Mouse (Mus musculus) hindbrain, embryonic 10.5 days (tissue): Measurements from ENCODE around the gene Evi5l. TPM values are rescaled to one million over a fixed set of nuclear protein-coding genes. Genes with fewer than 3 reads are reported as not detected.
A peak's percentile ranks its signal among the peaks of the same experiment; 100 is the strongest.

Source experiments
- DNase-seq: peaks from one replicate; pipeline ENCODE4 v3.0.0-alpha.2; 2017; ENCODE audit warnings: low spot score
- H3K27ac ChIP-seq: fragments of 300-500 bp; sonication (generic); 2 replicates; pipeline ENCODE4 v1.5.1; 2016; ENCODE audit warnings: mild to moderate bottlenecking, moderate library complexity
- H3K27me3 ChIP-seq: fragments of 300-500 bp; sonication (generic); 2 replicates; pipeline ENCODE4 v1.6.1; 2016; ENCODE audit warnings: mild to moderate bottlenecking; ENCODE audit not compliant: poor library complexity, insufficient read depth, severe bottlenecking
- H3K36me3 ChIP-seq: fragments of 300-500 bp; sonication (generic); 2 replicates; pipeline ENCODE4 v1.6.1; 2016; ENCODE audit warnings: mild to moderate bottlenecking, moderate library complexity
- H3K4me1 ChIP-seq: fragments of 300-500 bp; sonication (generic); replicated peaks from 2 replicates; pipeline ENCODE4 v1.6.1; 2016; ENCODE audit warnings: mild to moderate bottlenecking
- H3K4me3 ChIP-seq: fragments of 300-500 bp; sonication (generic); 2 replicates; pipeline ENCODE4 v1.5.1; 2016; ENCODE audit warnings: mild to moderate bottlenecking, moderate library complexity
- H3K9me3 ChIP-seq: fragments of 300-500 bp; sonication (generic); 2 replicates; pipeline ENCODE4 v1.6.1; 2016; ENCODE audit warnings: mild to moderate bottlenecking, moderate library complexity
- WGBS: fragments of 180-500 bp; shearing (Covaris S2); methylation state at CpG from one replicate; pipeline ENCODE4 v1.1.7; 2016; 5-methylcytosine and 5-hydroxymethylcytosine counted together
- polyA plus RNA-seq: library from polyadenylated mRNA; unstranded; fragments of >200 nt; fragmentation: Nextera tagmentation; extraction: Ambion mirVana; gene quantifications from 2 replicates; pipeline ENCODE4 v1.2.1, GENCODE M21; 2016

Evi5l gene
- polyA plus RNA-seq, 1 experiment from 2014 or later = 43.7 TPM

DNA sequence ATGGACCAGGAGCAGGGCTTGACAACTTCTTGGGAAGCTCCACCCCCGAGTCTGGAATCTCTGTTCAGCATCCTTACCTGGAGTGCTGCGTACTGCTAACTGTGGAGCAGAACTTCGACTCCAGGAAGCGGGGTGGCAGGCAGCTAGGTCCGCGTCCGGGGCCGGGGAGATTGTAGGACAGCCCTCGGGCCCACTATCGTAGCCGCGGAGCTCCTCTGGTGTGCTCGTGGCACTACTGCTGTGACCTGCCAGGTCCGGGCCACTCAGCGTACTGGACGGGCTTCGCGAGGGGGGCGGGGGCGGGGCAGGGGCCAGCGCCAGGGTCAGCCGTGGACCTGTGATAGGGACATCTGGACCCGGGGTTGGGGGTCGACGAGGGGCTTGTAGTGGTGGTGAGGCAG is 46.4 kb downstream of the Evi5l start:
- peak overlapping the region; percentile 50 for H3K4me3 ChIP-seq
- H3K9me3 ChIP-seq = peaks cover 4% of the 10 kb centered on the region; the same call in 1 of the 2 replicates
- H3K27me3 ChIP-seq = peaks cover 67% of the 10 kb centered on the region
- H3K36me3 ChIP-seq = peaks cover 31% of the 10 kb centered on the region
- 2% methylated on average over 25 of the region's 25 CpGs for WGBS
- peak; percentile 48 for DNase-seq
- peak overlapping the region; percentile 77 for H3K27ac ChIP-seq
- H3K4me1 ChIP-seq = peaks cover 51% of the 10 kb centered on the region

DNA sequence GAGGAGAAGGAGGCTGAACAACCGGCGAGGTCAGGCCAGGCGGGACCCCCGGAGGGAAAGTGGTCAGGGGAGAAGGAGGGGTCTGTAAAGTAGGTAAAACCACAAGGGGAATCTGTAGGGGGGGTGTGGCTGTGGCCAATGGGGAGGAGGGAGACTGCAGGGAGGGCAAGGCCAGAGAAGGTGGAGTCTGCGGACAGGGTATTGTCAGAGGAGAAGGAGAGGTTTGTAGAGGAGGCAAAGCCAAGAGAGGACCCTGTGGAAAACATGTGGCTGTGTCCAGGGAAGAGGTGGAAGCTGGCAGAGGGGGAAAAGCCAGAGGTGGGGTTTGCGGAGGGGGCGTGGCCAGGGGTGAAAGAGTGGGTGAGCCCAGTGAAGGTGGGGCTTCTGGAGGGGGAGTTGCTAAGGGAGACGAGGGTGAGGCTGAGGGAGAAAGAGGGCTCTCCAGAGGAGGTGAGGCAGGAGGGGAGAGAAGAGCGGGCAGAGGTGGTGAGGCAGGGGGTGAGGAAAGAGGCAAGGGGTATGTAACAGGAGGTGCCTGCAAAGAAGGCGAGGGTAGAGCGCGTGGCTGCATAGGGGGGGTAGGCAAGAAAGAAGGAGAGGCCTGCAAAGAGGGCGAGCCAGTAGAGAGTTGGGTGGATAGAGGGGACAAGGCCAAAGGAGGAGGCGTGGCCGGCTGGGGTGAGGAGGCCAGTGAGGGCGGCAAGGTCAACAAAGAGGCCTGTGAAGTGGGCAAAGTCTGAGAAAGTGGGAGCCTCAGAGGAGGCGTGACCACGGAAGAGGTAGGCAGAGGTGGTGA is 47.0 kb downstream of the Evi5l start:
- Histone ChIP-seq H3K4me3 (peak overlapping the region; percentile 50), H3K4me1 (peaks cover 51% of the 10 kb centered on the region), H3K9me3 (peaks cover 4% of the 10 kb centered on the region; the same call in 1 of the 2 replicates), H3K27ac (peak overlapping the region; percentile 77), H3K27me3 (peaks cover 67% of the 10 kb centered on the region), H3K36me3 (peaks cover 31% of the 10 kb centered on the region)
- peak; percentile 48 for DNase-seq
- WGBS = 2% methylated on average over 18 of the region's 18 CpGs

DNA sequence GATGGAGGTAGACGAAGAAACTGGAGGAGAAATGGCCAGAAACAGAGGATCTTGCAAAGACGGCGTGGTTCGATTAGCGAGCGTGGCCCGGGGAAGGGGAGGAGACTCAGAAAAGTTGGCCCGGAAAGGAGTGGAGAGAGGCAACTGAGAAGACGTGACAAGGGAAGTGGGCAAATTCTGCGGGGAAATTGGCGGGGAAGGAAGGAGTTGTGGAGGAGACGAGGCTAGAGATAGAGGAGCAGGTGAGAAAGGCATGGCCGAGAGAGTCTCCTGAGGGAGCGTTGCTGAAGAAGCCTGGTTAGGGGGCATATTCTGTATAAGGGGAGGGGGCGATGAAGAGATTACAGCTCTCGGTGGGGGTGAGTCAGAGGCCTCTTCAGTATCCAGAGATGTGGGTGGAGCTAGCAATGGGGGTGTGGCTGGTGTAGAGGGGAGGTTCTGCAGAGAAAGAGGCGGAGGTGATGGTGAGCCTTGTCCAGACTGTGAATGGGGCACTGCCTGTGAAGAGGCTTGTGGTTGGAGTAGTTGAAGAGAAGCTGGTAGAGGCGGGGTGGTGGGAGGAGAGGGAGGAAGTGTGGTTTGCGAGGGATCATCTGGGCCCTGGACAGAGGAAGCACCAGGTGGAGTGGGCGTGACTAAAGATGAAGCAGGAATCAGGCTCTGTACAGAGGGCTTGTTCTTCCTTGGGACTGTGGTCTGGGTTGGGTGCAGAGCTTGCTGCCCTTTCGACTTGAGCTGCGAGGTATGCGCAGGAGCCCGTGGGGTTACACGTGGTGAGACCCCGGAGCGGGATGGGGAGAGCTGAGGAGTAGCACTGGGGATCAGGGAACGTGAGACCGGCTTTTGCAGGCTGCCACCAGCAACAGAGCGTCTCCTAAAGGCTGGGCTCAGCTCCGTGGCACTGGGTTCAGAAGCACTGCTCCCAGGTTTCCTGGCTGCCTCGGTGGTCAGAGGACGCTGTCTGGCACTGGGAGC is 47.9 kb downstream of the Evi5l start:
- Histone ChIP-seq H3K36me3 (peaks cover 27% of the 10 kb centered on the region), H3K9me3 (peaks cover 3% of the 10 kb centered on the region; the same call in 1 of the 2 replicates), H3K27me3 (peaks cover 66% of the 10 kb centered on the region), H3K27ac (peak overlapping the region; percentile 77), H3K4me1 (peaks cover 51% of the 10 kb centered on the region), H3K4me3 (peak overlapping the region; percentile 50)
- WGBS = 8% methylated on average over 33 of the region's 33 CpGs
- DNase-seq = peak; percentile 44

DNA sequence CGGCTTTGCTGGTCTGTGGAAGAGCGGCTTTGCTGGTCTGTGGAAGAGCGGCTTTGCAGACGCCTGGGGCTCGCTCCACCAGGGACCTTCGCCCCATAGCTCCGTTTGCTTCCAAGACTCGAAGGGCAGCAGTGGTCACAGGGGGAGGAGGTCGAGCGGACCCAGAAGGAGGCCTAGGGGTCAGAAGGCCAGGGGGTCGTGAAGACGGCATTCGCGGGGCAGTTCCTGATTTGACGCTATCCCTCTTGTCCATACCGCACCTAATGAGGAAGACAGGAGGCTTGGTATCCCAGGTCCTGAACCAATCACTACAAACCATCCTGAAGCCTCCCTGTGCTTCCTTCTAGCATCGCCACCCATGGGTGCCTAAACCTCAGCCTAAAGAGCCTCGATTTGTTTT is 49.9 kb downstream of the Evi5l start:
- Histone ChIP-seq H3K4me3 (peak overlapping the region; percentile 70), H3K9me3 (no peaks in the 10 kb centered on the region), H3K4me1 (peaks cover 51% of the 10 kb centered on the region), H3K27me3 (peaks cover 70% of the 10 kb centered on the region), H3K27ac (peak overlapping the region; percentile 94), H3K36me3 (peaks cover 7% of the 10 kb centered on the region; the same call in 1 of the 2 replicates)
- DNase-seq = no peak
- WGBS = 4% methylated on average over 18 of the region's 18 CpGs

DNA sequence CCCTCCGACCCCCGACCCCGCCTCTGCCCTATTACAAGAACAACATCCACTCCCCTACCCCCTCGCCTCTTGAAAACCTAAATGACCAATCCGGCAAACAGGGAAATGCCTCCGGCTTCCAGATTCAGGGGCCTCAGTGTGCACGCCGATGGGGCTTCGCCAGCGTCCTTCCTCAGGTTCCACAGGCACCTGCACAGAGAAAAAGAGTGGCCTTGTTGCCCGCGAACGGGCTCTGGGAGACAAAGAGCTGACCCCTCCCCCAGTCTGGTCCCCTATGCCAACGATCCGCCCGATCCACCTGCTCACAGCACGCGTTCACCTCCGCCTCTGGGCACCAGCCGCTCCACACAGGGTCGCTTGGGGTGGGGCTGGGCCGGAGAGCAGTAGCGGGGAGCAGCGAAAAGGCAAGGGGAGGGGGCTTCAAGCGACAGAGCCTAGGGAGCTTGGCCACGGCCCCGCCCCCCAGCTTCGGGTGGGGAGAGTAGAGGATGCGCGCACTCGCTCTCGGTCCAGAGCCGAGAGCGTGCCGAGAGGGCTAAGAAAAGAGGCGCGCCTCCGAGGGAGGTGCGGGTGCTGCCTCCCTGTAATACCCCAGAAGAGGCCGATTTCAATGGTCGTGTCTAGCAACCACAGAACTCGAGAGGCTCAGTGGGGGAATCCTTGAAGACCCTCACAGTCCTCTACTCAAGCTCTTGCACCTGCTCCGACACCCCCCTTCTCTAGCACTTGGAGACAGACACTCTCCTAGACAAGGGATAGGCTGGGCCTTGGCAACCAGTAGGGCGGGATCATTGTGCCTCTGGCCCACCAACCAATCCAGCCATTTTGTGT is 50.6 kb downstream of the Evi5l start, which contains the start of gene Prr36:
Prr36 (minus strand) TSS at position 669 of the 831 bp plus-strand sequence.
- H3K27me3 ChIP-seq = peaks cover 66% of the 10 kb centered on the region
- H3K9me3 ChIP-seq = no peaks in the 10 kb centered on the region
- peak within 1 kb of the TSS; percentile 70 for H3K4me3 ChIP-seq
- peaks cover 51% of the 10 kb centered on the region for H3K4me1 ChIP-seq
- peak; percentile 84 for DNase-seq
- 1% methylated on average over 44 of the region's 44 CpGs for WGBS
- peak within 1 kb of the TSS; percentile 94 for H3K27ac ChIP-seq
- peaks cover 6% of the 10 kb centered on the region; the same call in 1 of the 2 replicates for H3K36me3 ChIP-seq

DNA sequence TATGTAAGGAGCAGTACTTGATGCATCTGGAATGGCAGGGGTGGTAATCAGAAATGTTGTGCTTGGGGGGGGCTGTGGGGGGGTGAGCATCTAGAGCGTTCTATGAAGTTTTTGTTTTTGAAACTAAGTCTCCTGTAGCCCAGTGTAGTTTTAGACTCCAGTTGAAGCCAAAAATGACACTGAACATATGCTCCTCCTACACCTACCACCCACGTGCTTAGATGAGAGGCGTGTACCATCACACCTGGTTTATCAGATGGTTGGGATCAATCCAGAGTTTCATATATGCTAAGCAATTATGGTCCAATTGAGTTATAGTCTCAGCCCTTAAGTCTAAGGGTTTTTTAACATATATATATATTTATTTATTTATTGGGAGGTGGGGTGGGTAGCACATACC is 53.2 kb downstream of the Evi5l start:
- peaks cover 43% of the 10 kb centered on the region for H3K27me3 ChIP-seq
- no peak for DNase-seq
- peaks cover 4% of the 10 kb centered on the region; the same call in 1 of the 2 replicates for H3K36me3 ChIP-seq
- no peaks in the 10 kb centered on the region for H3K9me3 ChIP-seq
- no peak overlapping the region for H3K27ac ChIP-seq
- WGBS = 87% methylated on average over 3 of the region's 3 CpGs
- peaks cover 30% of the 10 kb centered on the region for H3K4me1 ChIP-seq
- H3K4me3 ChIP-seq = no peak overlapping the region

DNA sequence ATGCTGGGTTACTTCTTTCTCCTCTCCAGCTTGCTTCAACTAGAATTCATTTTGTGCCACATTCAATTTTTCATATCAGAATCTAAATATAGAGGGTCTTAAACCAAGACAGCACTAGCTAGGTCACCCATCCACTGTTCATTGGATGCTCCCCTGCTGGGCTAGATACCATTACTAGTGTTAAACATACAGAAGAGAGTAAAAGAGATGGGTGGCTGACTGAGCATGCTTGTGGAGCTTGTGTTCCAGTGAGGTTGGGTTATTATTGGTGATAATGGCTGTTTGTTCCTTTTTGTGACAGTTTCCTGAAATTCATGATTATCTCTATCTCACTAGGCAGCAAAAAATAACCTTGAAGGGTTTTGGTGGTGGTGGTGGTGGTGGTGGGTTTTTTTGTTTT is 55.7 kb downstream of the Evi5l start:
- no peak for DNase-seq
- H3K27me3 ChIP-seq = peaks cover 37% of the 10 kb centered on the region
- no peaks in the 10 kb centered on the region for H3K9me3 ChIP-seq
- H3K36me3 ChIP-seq = no peaks in the 10 kb centered on the region
- no peak overlapping the region for H3K27ac ChIP-seq
- H3K4me1 ChIP-seq = peaks cover 13% of the 10 kb centered on the region
- H3K4me3 ChIP-seq = no peak overlapping the region

DNA sequence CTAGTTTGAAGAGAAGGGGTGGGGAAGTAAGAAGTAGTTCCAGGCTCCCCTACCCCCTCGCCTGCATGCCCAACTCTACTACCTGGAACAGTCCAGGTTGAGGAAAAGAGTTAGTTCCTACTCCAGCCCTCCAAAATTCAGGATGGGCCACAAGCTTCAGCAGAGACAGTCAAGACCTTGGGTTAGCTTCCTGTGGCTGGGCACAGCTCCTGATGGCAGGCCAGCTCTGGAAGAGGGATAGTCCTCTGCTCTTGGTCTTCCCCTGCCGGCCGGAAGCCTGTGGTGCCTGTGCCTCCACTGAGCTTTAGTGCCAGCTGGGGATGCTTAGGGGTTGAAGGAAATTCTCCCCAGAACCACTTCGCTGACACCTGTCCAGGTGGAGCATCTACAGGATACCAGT is 60.0 kb downstream of the Evi5l start:
- 25% methylated on average over 4 of the region's 4 CpGs for WGBS
- no peak for DNase-seq
- H3K36me3 ChIP-seq = no peaks in the 10 kb centered on the region
- H3K27me3 ChIP-seq = peaks cover 49% of the 10 kb centered on the region
- H3K9me3 ChIP-seq = no peaks in the 10 kb centered on the region
- peaks cover 7% of the 10 kb centered on the region for H3K4me1 ChIP-seq
- no peak overlapping the region for H3K27ac ChIP-seq
- peak overlapping the region; percentile 39 for H3K4me3 ChIP-seq

DNA sequence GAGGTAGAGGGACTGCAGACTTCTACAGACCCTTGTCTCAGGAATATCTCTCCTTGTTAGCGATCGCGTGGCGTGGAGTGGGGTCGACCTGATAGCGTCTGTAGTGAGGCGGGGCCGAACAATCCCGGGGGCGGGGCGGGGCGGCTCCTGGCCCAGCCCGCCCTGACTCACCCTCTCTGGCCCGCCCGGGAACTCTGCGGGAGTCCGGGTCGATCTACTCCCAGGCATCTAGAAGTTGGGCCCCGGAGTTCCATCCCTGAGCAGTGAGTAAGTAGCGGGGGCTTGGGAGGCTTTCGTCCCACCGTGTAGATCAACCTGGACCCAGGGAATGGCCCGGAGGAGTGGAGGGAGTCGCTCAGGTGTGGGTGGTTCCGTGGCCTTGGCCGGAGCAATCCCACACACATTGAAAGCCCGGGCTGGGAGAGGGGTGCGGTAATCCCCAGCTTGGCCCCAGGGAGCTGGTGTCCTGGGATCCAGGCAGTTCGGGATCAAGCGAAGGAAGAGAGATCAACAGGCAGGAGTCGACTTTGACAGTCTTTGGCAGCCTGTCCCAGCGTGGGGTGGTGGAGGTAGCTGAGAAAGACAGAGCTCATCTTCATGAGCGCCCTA is 60.5 kb downstream of the Evi5l start, which contains the start of gene Lrrc8e:
Lrrc8e (plus strand) TSS at position 89 of the 609 bp plus-strand sequence.
- H3K36me3 ChIP-seq = no peaks in the 10 kb centered on the region
- H3K4me1 ChIP-seq = peaks cover 7% of the 10 kb centered on the region
- H3K27me3 ChIP-seq = peaks cover 50% of the 10 kb centered on the region
- H3K27ac ChIP-seq = 0 out of 2 replicates have a peak within 1 kb of the TSS, but pooled peaks have one; percentile 0
- 5% methylated on average over 33 of the region's 33 CpGs for WGBS
- H3K4me3 ChIP-seq = peak within 1 kb of the TSS; percentile 39
- H3K9me3 ChIP-seq = no peaks in the 10 kb centered on the region
- DNase-seq = no peak

DNA sequence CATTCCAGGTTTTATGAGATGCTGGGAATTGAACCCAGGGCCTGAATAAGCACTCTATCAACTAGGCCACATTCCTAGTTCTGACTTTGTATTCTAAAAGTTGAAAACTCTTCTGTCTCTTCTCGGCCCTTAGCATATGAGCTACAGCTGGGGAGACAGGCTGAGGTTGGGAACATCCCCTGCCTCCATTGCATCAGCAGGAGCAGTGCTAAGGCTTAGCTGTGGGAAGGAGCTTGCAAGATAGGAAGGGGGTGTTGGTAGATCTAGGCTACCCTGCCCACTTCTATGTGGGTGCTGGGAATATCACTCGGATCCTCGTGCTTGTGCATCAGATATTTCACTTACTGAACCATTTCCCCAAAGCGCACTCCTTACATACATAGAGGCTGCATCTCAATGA is 61.6 kb downstream of the Evi5l start:
- no peak for DNase-seq
- Histone ChIP-seq H3K27ac (no peak overlapping the region), H3K4me3 (no peak overlapping the region), H3K27me3 (peaks cover 50% of the 10 kb centered on the region), H3K4me1 (peaks cover 7% of the 10 kb centered on the region), H3K9me3 (no peaks in the 10 kb centered on the region), H3K36me3 (no peaks in the 10 kb centered on the region)
- 94% methylated on average over 4 of the region's 4 CpGs for WGBS

DNA sequence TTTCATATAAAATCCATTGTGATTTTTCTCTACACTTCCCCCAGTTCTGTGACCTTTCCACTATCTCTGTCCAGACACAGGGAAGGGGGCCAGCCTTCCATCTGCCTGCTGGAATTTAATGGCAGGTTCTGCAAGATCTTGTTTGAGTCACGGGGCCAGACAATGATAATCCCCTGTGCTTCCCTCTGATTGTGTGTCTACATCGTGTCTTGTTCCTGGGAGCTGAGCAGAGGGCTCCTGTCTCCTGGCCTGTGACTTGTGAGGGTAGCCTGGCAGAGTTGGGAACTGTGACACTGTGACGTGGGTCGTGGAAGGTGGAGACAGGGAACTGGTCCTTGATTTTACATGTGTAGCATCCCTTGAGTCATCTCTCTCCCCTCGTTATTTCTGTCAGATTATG is 63.4 kb downstream of the Evi5l start:
- WGBS = 78% methylated on average over 5 of the region's 5 CpGs

More for the DNA sequence above, 63.4 kb downstream of the Evi5l start:
- Histone ChIP-seq H3K27ac (no peak overlapping the region), H3K4me3 (no peak overlapping the region), H3K4me1 (peaks cover 7% of the 10 kb centered on the region), H3K9me3 (no peaks in the 10 kb centered on the region), H3K27me3 (peaks cover 58% of the 10 kb centered on the region), H3K36me3 (no peaks in the 10 kb centered on the region)
- no peak for DNase-seq
